Mouse (Mus musculus) heart, embryonic 10.5 days (tissue): ENCODE data around the gene Tnpo1. TPM values are rescaled to one million over a fixed set of nuclear protein-coding genes. Genes with fewer than 3 reads are reported as not detected.

Source experiments
- DNase-seq: peaks from one replicate; pipeline ENCODE4 v3.0.0-alpha.2; 2017; ENCODE audit warnings: low spot score
- H3K27ac ChIP-seq: fragments of 300-500 bp; sonication (generic); 2 replicates; pipeline ENCODE4 v1.5.1; 2016; ENCODE audit warnings: mild to moderate bottlenecking
- H3K27me3 ChIP-seq: fragments of 300-500 bp; sonication (generic); 2 replicates; pipeline ENCODE4 v1.6.1; 2016; ENCODE audit warnings: mild to moderate bottlenecking; ENCODE audit not compliant: poor library complexity, insufficient read depth, severe bottlenecking
- H3K36me3 ChIP-seq: fragments of 300-500 bp; sonication (generic); 2 replicates; pipeline ENCODE4 v1.6.1; 2016; ENCODE audit warnings: mild to moderate bottlenecking, moderate library complexity
- H3K4me1 ChIP-seq: fragments of 300-500 bp; sonication (generic); 2 replicates; pipeline ENCODE4 v1.6.1; 2016; ENCODE audit warnings: mild to moderate bottlenecking
- H3K4me3 ChIP-seq: fragments of 300-500 bp; sonication (generic); 2 replicates; pipeline ENCODE4 v1.5.1; 2016; ENCODE audit warnings: mild to moderate bottlenecking, moderate library complexity
- H3K9me3 ChIP-seq: fragments of 300-500 bp; sonication (generic); 2 replicates; pipeline ENCODE4 v1.6.1; 2016; ENCODE audit warnings: mild to moderate bottlenecking, moderate library complexity
- WGBS: fragments of 180-500 bp; shearing (Covaris S2); methylation state at CpG from one replicate; pipeline ENCODE4 v1.1.7; 2016; 5-methylcytosine and 5-hydroxymethylcytosine counted together
- polyA plus RNA-seq: library from polyadenylated mRNA; unstranded; fragments of >200 nt; fragmentation: Nextera tagmentation; extraction: Ambion mirVana; gene quantifications from 2 replicates; pipeline ENCODE4 v1.2.1, GENCODE M21; 2016

Gene Tnpo1
- polyA plus RNA-seq, 1 experiment from 2014 or later, result 67.7 TPM

DNA sequence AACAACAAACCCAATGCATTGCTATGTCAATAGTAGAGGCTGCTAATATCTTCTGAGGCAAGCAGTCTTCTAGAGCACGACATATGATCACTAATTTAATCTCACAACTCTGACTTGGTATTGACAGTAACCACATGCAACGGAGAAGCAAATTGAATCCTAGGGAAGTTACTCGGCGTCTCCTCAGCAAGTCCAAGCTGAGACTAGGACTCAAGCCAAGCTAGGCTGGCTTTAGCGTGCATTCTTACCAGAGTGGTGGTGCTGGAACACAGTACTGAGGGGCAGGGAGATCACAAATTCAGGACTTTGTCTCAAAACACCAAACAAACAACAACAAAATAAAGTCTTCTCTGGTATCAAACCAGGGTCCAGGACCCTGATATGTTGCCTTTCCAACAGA lies 28.6 kb downstream of the Tnpo1 start:
- H3K36me3 ChIP-seq, result peaks cover 12% of the 10 kb centered on the region
- no peaks in the 10 kb centered on the region for H3K27me3 ChIP-seq
- H3K9me3 ChIP-seq, result no peaks in the 10 kb centered on the region
- no peak overlapping the region for H3K27ac ChIP-seq
- no peak for DNase-seq
- 89% methylated on average over 5 of the region's 5 CpGs for WGBS
- H3K4me1 ChIP-seq, result peaks cover 23% of the 10 kb centered on the region; the same call in 1 of the 2 replicates
- no peak overlapping the region for H3K4me3 ChIP-seq

DNA sequence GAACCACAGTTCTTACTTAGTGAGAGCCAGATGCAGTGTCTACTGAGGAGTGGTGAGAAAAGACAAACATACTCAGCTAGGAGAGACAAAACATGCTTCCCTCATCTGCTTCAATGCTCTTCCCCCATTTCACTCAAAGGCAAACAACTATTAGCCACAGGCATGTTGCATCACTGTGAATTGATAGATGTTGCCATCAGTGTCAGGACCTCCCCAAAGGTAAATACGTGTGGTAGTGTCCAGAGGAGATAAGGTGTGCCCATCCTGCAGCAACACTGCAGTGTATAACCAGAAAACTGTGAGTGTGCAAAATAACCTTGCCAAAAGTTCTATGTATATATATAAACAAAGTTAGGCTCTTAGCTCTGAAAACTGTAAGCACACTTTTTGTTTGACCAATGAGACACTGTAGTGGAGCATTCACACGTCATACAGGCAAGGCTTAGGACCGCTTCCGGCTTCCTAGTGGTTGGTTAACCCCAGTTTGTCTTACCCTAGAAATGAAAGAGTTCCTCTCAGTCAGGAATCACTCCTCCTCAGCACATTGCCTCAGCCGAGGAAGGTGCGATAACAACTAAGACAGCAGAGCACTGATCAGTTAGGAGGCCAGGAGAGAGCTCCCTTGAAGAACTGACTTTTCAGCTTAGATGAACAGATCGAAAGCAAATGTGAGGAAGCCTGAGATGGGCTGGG lies 29.6 kb downstream of the Tnpo1 start:
- DNase-seq, result no peak
- no peaks in the 10 kb centered on the region for H3K27me3 ChIP-seq
- H3K4me3 ChIP-seq, result no peak overlapping the region
- H3K4me1 ChIP-seq, result peaks cover 29% of the 10 kb centered on the region; the same call in 1 of the 2 replicates
- whole genome bisulfite sequencing, result 72% methylated on average over 7 of the region's 7 CpGs
- 0 out of 2 replicates have a peak, but pooled peaks cover 5% of the 10 kb centered on the region for H3K36me3 ChIP-seq
- no peaks in the 10 kb centered on the region for H3K9me3 ChIP-seq
- no peak overlapping the region for H3K27ac ChIP-seq

DNA sequence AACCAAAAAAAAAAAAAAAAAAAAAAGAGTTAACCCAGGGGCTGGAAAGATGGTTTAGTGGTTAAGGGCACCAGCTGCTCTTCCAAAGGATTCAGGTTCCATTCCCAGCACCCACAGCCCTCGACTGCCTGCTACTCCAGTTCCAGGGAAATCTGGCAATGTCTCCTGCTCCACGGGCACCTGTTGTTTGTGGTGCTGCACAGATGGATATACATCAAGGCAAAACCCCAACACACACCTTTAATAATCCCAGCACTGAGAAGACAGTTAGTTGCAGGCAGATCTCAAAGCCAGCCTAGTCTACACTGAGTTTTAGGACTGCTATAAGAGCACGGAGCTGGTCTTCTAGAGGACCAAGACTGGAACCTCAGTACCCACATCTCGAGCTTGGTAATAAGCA lies 30.2 kb downstream of the Tnpo1 start:
- H3K4me1 ChIP-seq, result peaks cover 32% of the 10 kb centered on the region; the same call in 1 of the 2 replicates
- H3K4me3 ChIP-seq, result no peak overlapping the region
- H3K27ac ChIP-seq, result no peak overlapping the region
- no peaks in the 10 kb centered on the region for H3K27me3 ChIP-seq
- no peaks in the 10 kb centered on the region for H3K9me3 ChIP-seq
- DNase-seq, result no peak
- H3K36me3 ChIP-seq, result 0 out of 2 replicates have a peak, but pooled peaks cover 2% of the 10 kb centered on the region
- WGBS, result 89% methylated on average over 4 of the region's 4 CpGs

DNA sequence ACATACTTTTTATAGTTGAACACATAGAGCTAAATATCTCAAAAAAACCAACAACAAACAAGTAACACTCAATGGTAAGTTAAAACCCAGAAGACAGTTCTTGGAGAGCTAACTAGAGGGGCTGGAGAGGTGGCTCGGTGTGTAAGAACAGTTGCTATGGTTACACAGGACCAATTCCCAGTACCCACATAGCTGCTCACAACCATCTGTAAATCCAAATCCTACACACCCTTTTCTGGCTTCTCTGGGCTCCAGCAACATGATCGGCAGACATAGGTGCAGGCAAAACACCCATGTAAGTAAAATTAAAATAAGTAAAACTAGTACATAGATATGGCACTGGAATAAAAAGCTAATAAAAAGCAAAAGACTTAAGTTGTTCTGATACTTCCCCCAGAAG lies 31.3 kb downstream of the Tnpo1 start:
- no peak overlapping the region for H3K4me3 ChIP-seq
- H3K27ac ChIP-seq, result no peak overlapping the region
- no peak for DNase-seq
- 82% methylated on average over 2 of the region's 2 CpGs for WGBS
- no peaks in the 10 kb centered on the region for H3K9me3 ChIP-seq
- no peaks in the 10 kb centered on the region for H3K27me3 ChIP-seq
- peaks cover 34% of the 10 kb centered on the region; the same call in 1 of the 2 replicates for H3K4me1 ChIP-seq
- H3K36me3 ChIP-seq, result no peaks in the 10 kb centered on the region

DNA sequence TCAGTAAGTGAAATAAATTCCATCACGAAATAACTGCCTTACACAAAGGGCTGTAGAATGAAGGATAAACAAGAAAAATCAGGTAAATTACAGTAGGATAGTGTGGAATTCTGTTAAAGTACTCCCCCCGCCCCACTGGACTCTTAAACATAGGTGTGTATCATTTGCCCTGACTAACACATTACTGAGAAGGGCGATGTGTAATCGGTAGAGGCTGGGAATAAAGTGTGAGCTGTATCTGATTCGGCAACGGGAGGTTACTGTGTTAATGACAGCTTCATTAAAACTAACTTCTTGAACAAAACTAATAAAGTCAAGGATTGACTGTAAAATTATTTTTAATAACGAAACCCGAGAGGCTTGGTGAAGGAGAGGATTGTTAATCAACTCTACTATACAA lies 34.7 kb downstream of the Tnpo1 start:
- no peak for DNase-seq
- peaks cover 24% of the 10 kb centered on the region for H3K36me3 ChIP-seq
- H3K4me1 ChIP-seq, result peaks cover 32% of the 10 kb centered on the region; the same call in 1 of the 2 replicates
- no peak overlapping the region for H3K27ac ChIP-seq
- WGBS, result 34% methylated on average over 8 of the region's 8 CpGs
- H3K27me3 ChIP-seq, result no peaks in the 10 kb centered on the region
- H3K4me3 ChIP-seq, result peak overlapping the region; percentile 92
- no peaks in the 10 kb centered on the region for H3K9me3 ChIP-seq

DNA sequence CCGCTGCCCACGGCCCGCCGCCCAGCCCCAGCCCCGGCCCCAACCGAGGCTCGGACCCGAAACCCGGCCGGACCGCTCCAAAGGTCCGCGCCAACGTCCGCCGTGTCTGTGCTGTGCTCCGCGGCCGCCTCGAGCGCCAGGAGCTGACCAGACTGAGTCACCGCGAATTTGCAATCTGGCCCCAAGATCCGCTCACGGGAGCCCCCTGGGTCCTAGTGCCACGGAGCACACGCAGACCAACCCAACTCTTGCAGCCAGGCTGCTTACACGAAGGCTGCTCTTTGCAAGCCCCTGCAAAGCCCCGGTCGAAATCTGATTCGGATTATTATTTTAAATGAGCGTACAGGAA lies 35.3 kb downstream of the Tnpo1 start:
- H3K27me3 ChIP-seq, result no peaks in the 10 kb centered on the region
- under 1% methylated on average over 32 of the region's 32 CpGs for WGBS
- H3K27ac ChIP-seq, result peak overlapping the region; percentile 98
- H3K9me3 ChIP-seq, result no peaks in the 10 kb centered on the region
- peak; percentile 95 for DNase-seq
- peaks cover 29% of the 10 kb centered on the region; the same call in 1 of the 2 replicates for H3K4me1 ChIP-seq
- peaks cover 30% of the 10 kb centered on the region for H3K36me3 ChIP-seq
- H3K4me3 ChIP-seq, result peak overlapping the region; percentile 92

DNA sequence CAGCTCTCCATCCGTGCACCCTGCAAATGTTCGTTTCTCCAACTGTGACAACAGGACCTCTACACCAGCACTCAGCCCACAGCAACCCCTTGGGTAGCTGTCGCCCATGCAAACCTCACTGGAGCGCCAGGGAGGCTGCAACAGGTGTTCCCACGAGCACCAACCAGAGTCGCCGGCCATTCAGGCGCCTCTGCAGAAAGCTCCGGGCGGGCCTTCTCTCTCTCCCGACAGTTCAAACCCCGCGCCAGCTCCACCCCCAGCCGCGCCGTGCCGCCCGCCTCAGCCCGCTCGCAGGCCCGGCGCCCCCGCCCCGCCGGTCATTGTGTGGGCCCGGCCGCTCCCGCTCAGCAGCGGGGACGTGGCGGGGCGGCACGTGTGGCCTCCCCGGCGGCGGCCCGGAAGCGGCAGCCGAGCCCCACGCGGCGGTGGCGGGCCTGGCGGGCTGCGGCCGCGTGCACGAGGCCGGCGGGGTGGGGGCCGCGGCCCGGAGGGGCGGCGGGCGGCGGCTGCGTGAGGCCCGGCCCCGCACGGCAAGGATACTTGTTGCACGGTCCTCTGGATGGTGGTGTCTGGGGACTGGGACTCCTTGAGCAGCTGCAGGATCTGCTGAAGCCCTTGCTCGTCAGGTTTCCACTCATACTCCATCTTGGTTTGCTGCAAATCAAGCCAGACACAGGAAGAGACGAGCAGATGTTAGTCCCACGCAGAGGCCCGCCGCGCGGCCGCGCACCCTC lies 35.9 kb downstream of the Tnpo1 start:
- Histone ChIP-seq H3K36me3 (peaks cover 35% of the 10 kb centered on the region), H3K4me1 (peaks cover 27% of the 10 kb centered on the region; the same call in 1 of the 2 replicates), H3K27ac (peak overlapping the region; percentile 98), H3K9me3 (no peaks in the 10 kb centered on the region), H3K4me3 (peak overlapping the region; percentile 92), H3K27me3 (no peaks in the 10 kb centered on the region)
- under 1% methylated on average over 71 of the region's 71 CpGs for WGBS
- DNase-seq, result peak; percentile 89

DNA sequence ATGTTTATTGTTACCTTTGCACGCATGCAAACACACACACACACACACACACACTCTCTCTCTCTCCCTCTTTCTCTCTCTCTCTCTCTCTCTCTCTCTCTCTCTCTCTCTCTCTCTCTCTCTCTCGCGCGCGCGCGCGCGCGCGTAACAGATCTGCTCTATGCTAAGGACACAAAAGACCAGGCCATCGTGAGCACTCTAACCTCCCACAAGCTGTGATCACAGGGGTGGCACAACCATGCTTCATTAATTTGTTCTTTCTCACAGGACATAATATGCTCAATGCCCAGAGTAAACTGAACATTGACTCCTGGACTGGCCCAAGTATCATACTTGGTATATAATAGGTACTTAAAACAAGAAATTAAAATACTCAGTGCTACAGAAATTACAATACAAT lies 37.0 kb downstream of the Tnpo1 start:
- Histone ChIP-seq H3K27me3 (no peaks in the 10 kb centered on the region), H3K27ac (no peak overlapping the region), H3K9me3 (no peaks in the 10 kb centered on the region), H3K4me1 (peaks cover 26% of the 10 kb centered on the region; the same call in 1 of the 2 replicates), H3K4me3 (peak overlapping the region; percentile 92; the same call in 1 of the 2 replicates), H3K36me3 (peaks cover 46% of the 10 kb centered on the region)
- WGBS, result 96% methylated on average over 11 of the region's 12 CpGs
- DNase-seq, result no peak

DNA sequence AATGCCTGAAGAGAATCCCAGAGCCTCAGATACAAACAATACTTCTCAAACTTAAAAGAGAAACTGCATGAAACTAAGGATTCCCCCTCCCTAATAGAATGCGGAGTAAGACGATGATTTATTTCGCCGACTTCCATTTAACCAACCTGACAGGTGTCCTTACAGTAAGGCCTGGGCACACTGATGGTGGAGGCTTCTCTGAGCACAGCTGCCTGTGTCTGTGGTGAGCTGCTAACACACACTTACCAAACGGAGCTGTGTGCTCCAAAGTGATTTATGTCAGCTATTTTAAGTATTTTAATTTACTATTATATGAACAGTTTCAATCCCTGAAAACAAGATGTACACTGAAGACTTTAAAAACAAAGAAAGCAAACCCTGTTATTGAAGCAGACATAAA lies 42.4 kb downstream of the Tnpo1 start:
- no peak overlapping the region for H3K4me3 ChIP-seq
- WGBS, result 95% methylated on average over 5 of the region's 5 CpGs
- no peaks in the 10 kb centered on the region for H3K27me3 ChIP-seq
- H3K9me3 ChIP-seq, result no peaks in the 10 kb centered on the region
- H3K27ac ChIP-seq, result no peak overlapping the region
- DNase-seq, result no peak
- H3K36me3 ChIP-seq, result peaks cover 97% of the 10 kb centered on the region
- no peaks in the 10 kb centered on the region; the same call in 1 of the 2 replicates for H3K4me1 ChIP-seq

DNA sequence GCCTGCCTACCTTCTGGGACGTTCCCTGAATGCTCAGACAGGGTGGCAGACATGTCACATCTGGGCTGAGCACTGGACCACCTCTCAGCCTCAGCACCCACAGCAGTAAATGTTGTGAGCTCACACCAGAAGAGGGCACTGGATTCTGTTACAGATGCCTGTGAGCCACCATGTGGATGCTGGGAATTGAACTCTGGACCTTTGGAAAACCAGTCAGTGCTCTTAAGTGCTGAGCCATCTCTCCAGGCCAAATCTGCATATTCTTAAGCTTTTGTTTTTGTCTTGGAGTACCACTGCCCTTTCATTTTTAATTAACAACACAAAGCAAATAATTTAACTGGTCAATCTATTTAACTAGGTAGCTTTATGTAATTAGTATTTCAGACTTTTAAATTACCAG lies 44.2 kb downstream of the Tnpo1 start:
- 73% methylated on average over 1 of the region's 1 CpGs for WGBS
- H3K36me3 ChIP-seq, result peaks cover 99% of the 10 kb centered on the region

DNA sequence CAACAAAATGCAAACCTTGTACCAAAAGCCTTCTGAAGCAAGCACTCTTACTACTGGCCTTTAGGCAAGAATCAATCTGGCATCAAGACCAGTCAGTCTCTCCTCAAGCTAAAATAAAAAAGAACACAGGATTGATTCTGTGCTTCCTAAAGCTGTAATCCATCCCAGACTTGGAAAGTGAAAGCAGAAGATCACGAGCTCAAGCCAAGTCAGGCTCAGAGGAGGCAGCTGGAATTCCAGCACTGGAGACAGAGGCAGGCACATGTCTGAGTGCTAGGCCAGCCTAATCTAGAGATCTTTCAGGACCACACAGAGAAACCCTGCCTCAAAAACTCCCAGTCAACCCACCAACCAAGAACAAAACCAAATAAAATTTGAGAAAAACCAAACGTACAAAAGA lies 45.8 kb downstream of the Tnpo1 start:
- no peaks in the 10 kb centered on the region for H3K9me3 ChIP-seq
- H3K27me3 ChIP-seq, result no peaks in the 10 kb centered on the region
- H3K4me1 ChIP-seq, result no peaks in the 10 kb centered on the region; the same call in 1 of the 2 replicates
- H3K4me3 ChIP-seq, result no peak overlapping the region
- 62% methylated on average over 2 of the region's 2 CpGs for WGBS
- H3K36me3 ChIP-seq, result peaks cover 89% of the 10 kb centered on the region
- DNase-seq, result no peak
- H3K27ac ChIP-seq, result no peak overlapping the region

More for the DNA sequence above, 44.2 kb downstream of the Tnpo1 start:
- Histone ChIP-seq H3K9me3 (no peaks in the 10 kb centered on the region), H3K27me3 (no peaks in the 10 kb centered on the region), H3K4me3 (no peak overlapping the region), H3K4me1 (no peaks in the 10 kb centered on the region; the same call in 1 of the 2 replicates), H3K27ac (no peak overlapping the region)
- no peak for DNase-seq

DNA sequence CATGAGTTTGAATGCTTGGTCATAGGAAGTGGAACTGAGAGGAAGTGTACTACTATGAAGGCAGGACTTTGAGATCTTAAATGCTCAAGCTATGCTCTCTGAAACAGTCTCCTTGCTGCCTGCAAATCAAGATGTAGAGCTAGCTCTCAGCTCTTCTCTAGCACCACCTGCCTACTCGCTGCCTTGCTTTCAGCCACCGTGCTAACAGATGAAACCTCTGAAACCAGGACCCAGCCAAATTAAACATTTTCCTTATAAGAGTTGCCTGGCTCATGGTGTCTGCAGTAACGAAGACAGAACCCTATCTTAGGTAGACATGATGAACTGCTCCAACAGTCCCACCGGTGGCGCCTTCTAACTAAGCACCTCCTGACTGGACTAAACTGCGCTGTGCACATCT lies 46.8 kb downstream of the Tnpo1 start:
- Histone ChIP-seq H3K27ac (no peak overlapping the region), H3K27me3 (no peaks in the 10 kb centered on the region), H3K4me1 (no peaks in the 10 kb centered on the region; the same call in 1 of the 2 replicates), H3K36me3 (peaks cover 88% of the 10 kb centered on the region), H3K4me3 (no peak overlapping the region), H3K9me3 (no peaks in the 10 kb centered on the region)
- DNase-seq, result no peak
- 94% methylated on average over 6 of the region's 6 CpGs for WGBS

DNA sequence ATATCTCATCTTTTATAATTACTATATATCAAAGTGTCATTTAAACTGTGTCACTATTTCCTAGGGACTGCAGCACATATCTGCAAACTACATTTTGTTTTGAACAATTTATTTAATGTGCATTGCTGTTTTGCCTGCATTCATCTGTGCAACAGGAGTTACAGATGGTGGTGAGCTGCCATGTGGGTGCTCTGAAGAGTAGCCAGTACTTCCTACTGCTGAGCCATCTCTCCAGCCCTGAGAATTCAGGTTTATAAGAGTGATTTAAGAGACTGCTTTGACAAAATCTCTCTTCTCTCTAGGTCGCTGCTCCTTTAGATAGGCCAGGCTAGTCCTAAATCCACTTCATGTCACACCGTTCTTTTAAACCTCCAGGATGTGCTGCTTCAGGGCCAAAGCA lies 49.0 kb downstream of the Tnpo1 start:
- no peaks in the 10 kb centered on the region for H3K9me3 ChIP-seq
- WGBS, result 91% methylated on average over 2 of the region's 2 CpGs
- no peak overlapping the region for H3K4me3 ChIP-seq
- H3K36me3 ChIP-seq, result peaks cover 85% of the 10 kb centered on the region
- no peaks in the 10 kb centered on the region for H3K27me3 ChIP-seq
- no peak for DNase-seq
- no peaks in the 10 kb centered on the region; the same call in 1 of the 2 replicates for H3K4me1 ChIP-seq
- H3K27ac ChIP-seq, result no peak overlapping the region
